Mouse (Mus musculus) G1E (cell line): ENCODE measurements around the gene Lin54. TPM values are rescaled to one million over a fixed set of nuclear protein-coding genes. Genes with fewer than 3 reads are reported as not detected.
A peak's percentile ranks its signal among the peaks of the same experiment; 100 is the strongest.

Source experiments
- ATAC-seq: 2 replicates; pipeline ENCODE4 v1.8.0; 2016; ENCODE audit warnings: mild to moderate bottlenecking; ENCODE audit not compliant: insufficient number of reproducible peaks, poor library complexity, low FRiP score, severe bottlenecking; ENCODE audit errors: extremely low read depth
- DNase-seq: peaks from one replicate; pipeline ENCODE4 v3.0.0; 2012; ENCODE audit warnings: low spot score
- H3K27me3 ChIP-seq: 2 replicates; pipeline ENCODE4 v1.6.1; 2012; ENCODE audit warnings: mild to moderate bottlenecking, low read length, inconsistent platforms; ENCODE audit not compliant: insufficient read depth
- H3K36me3 ChIP-seq: replicated peaks from 2 replicates; pipeline ENCODE3; 2012; ENCODE audit warnings: mild to moderate bottlenecking, inconsistent platforms
- H3K4me1 ChIP-seq: 2 replicates; pipeline ENCODE4 v1.6.1; 2012; ENCODE audit warnings: low read depth, low read length, inconsistent platforms, mixed read lengths; ENCODE audit not compliant: insufficient read depth
- H3K4me3 ChIP-seq: 2 replicates; pipeline ENCODE4 v1.5.1; 2012; ENCODE audit warnings: low read depth, mild to moderate bottlenecking, inconsistent platforms, low read length, moderate library complexity, mixed read lengths
- H3K9me3 ChIP-seq: replicated peaks from 2 replicates; pipeline ENCODE4 v1.6.1; 2012; ENCODE audit warnings: inconsistent platforms
- CTCF ChIP-seq: IDR thresholded peaks from 2 replicates; pipeline ENCODE4 v1.5.1; 2012; ENCODE audit warnings: low read depth, low read length, inconsistent platforms, mixed read lengths
- GATA1 ChIP-seq: IDR thresholded peaks from 2 replicates; pipeline ENCODE4 v1.6.1; 2012; ENCODE audit warnings: borderline replicate concordance, low read length, inconsistent platforms, mixed read lengths
- GATA2 ChIP-seq: IDR thresholded peaks from 2 replicates; pipeline ENCODE4 v1.6.1; 2012; ENCODE audit warnings: low read depth, low read length, inconsistent platforms, borderline replicate concordance
- POLR2AphosphoS5 ChIP-seq: IDR thresholded peaks from 2 replicates; pipeline ENCODE4 v1.6.1; 2012; ENCODE audit warnings: low read depth, low read length, inconsistent platforms; ENCODE audit not compliant: insufficient replicate concordance
- TAL1 ChIP-seq: conservative IDR thresholded peaks from 2 replicates; pipeline ENCODE4 v1.6.1; 2012; ENCODE audit warnings: low read depth, low read length, inconsistent platforms, mixed read lengths
- polyA plus RNA-seq: library from polyadenylated mRNA; stranded (reverse); fragments of >175 nt; gene quantifications from 2 replicates; pipeline ENCODE4 v1.2.3, GENCODE M21; 2012
- total RNA-seq, 2 experiments: library from RNA; stranded (forward) in 1 of 2; stranded (reverse) in 1 of 2; fragments of 200-1000 nt in 1 of 2; fragments of >200 nt in 1 of 2; fragmentation: Nextera tagmentation in 1 of 2; gene quantifications; 2 replicates each; pipeline ENCODE4 v1.2.3; 2014 to 2017

Gene Lin54
- total and polyA plus RNA-seq, 3 experiments: 2.7 to 80.4 (median 76.0) TPM

GRCm38 (mm10) chr5:100519027-100519411, 18.6 kb upstream of the Lin54 start:
- H3K4me3 ChIP-seq: peak overlapping the region; percentile 82
- peaks cover 26% of the 10 kb centered on the region for H3K36me3 ChIP-seq
- peaks cover 2% of the 10 kb centered on the region; the same call in 1 of the 2 replicates for H3K27me3 ChIP-seq
- ATAC-seq: no peak
- DNase-seq: no peak
- H3K4me1 ChIP-seq: peaks cover 26% of the 10 kb centered on the region
- TF ChIP-seq GATA1: no peak
- no peaks in the 10 kb centered on the region for H3K9me3 ChIP-seq

- H3K36me3 ChIP-seq: peaks cover 23% of the 10 kb centered on the region
- peaks cover 2% of the 10 kb centered on the region; the same call in 1 of the 2 replicates for H3K27me3 ChIP-seq
- H3K4me3 ChIP-seq: peak within 1 kb of the TSS; percentile 82
- DNase-seq (peak; percentile 91), ATAC-seq (peak; percentile 99)
- no peaks in the 10 kb centered on the region for H3K9me3 ChIP-seq
- no peak for TF ChIP-seq GATA1
- no peak for TF ChIP-seq GATA2
- TF ChIP-seq POLR2AphosphoS5: no peak
- TF ChIP-seq CTCF: no peak
- no peak for TF ChIP-seq TAL1
- peaks cover 26% of the 10 kb centered on the region for H3K4me1 ChIP-seq
These were observed 17.9 kb upstream of the Lin54 start, which contains the start of gene Cops4 for GRCm38 (mm10) chr5:100518049-100519026. TSS of gene Cops4 (plus strand) at chr5:100518309.

- Histone ChIP-seq H3K27me3 (peaks cover 8% of the 10 kb centered on the region), H3K36me3 (no peaks in the 10 kb centered on the region), H3K4me1 (peaks cover 18% of the 10 kb centered on the region), H3K9me3 (no peaks in the 10 kb centered on the region), H3K4me3 (no peak overlapping the region)
- DNase-seq (no peak), ATAC-seq (no peak)
- TF ChIP-seq GATA2 (no peak), GATA1 (no peak), POLR2AphosphoS5 (no peak), TAL1 (no peak), CTCF (no peak)
These were observed 12.1 kb upstream of the Lin54 start for GRCm38 (mm10) chr5:100512576-100512975.

- DNase-seq (no peak), ATAC-seq (no peak)
- Histone ChIP-seq H3K9me3 (no peaks in the 10 kb centered on the region), H3K27me3 (peaks cover 6% of the 10 kb centered on the region), H3K4me3 (no peak overlapping the region), H3K36me3 (no peaks in the 10 kb centered on the region), H3K4me1 (peaks cover 19% of the 10 kb centered on the region)
- no peak for TF ChIP-seq POLR2AphosphoS5
- no peak for TF ChIP-seq TAL1
These were observed 8.8 kb upstream of the Lin54 start for GRCm38 (mm10) chr5:100509247-100509646.

- no peak overlapping the region; the same call in 1 of the 2 replicates for H3K4me3 ChIP-seq
- H3K27me3 ChIP-seq: no peaks in the 10 kb centered on the region
- peak; percentile 55 for ATAC-seq
- peaks cover 38% of the 10 kb centered on the region for H3K4me1 ChIP-seq
- no peaks in the 10 kb centered on the region for H3K36me3 ChIP-seq
- H3K9me3 ChIP-seq: no peaks in the 10 kb centered on the region
- peak; percentile 25 for DNase-seq
- TF ChIP-seq GATA1: no peak
- no peak for TF ChIP-seq POLR2AphosphoS5
- no peak for TF ChIP-seq CTCF
- no peak for TF ChIP-seq GATA2
- TF ChIP-seq TAL1: no peak
These were observed 828 bp upstream of the Lin54 start for GRCm38 (mm10) chr5:100501267-100501666.

- Histone ChIP-seq H3K9me3 (no peaks in the 10 kb centered on the region), H3K4me1 (peaks cover 38% of the 10 kb centered on the region), H3K27me3 (no peaks in the 10 kb centered on the region), H3K4me3 (peak overlapping the region; percentile 83), H3K36me3 (peaks cover 6% of the 10 kb centered on the region)
- ATAC-seq (no peak), DNase-seq (peak; percentile 46)
- TF ChIP-seq POLR2AphosphoS5: no peak
- no peak for TF ChIP-seq GATA1
- TF ChIP-seq TAL1: no peak
- TF ChIP-seq CTCF: no peak
- TF ChIP-seq GATA2: no peak
These were observed 571 bp downstream of the Lin54 start for GRCm38 (mm10) chr5:100499831-100500304.

GRCm38 (mm10) chr5:100499243-100499642, 1.2 kb downstream of the Lin54 start:
- H3K27me3 ChIP-seq: no peaks in the 10 kb centered on the region
- no peak for DNase-seq
- ATAC-seq: no peak
- TF ChIP-seq GATA2 (no peak), GATA1 (no peak), CTCF (no peak)
- H3K4me1 ChIP-seq: peaks cover 37% of the 10 kb centered on the region
- H3K9me3 ChIP-seq: no peaks in the 10 kb centered on the region
- peaks cover 8% of the 10 kb centered on the region for H3K36me3 ChIP-seq
- H3K4me3 ChIP-seq: peak overlapping the region; percentile 83
